Mouse (Mus musculus) liver, adult 2 months (tissue): ENCODE measurements around the gene Rabl6. TPM values are rescaled to one million over a fixed set of nuclear protein-coding genes. Genes with fewer than 3 reads are reported as not detected.

Experiments
- DNase-seq: peaks from one replicate; pipeline ENCODE4 v3.0.0-alpha.2; 2011; ENCODE audit warnings: low read depth, low spot score; ENCODE audit errors: extremely low read depth
- H3K27ac ChIP-seq: fragments of 200-500 bp; replicated peaks from 2 replicates; pipeline ENCODE4 v1.5.1; 2012; ENCODE audit warnings: low read depth, mild to moderate bottlenecking, control low read depth, inconsistent platforms, low read length; ENCODE audit not compliant: insufficient read depth
- H3K27me3 ChIP-seq: fragments of 200-500 bp; 2 replicates; pipeline ENCODE4 v1.6.1; 2012; ENCODE audit warnings: mild to moderate bottlenecking, moderate library complexity, low read length, inconsistent platforms; ENCODE audit not compliant: control insufficient read depth, insufficient read depth
- H3K36me3 ChIP-seq: fragments of 200-500 bp; 2 replicates; pipeline ENCODE4 v1.6.1; 2012; ENCODE audit warnings: low read length, inconsistent platforms; ENCODE audit not compliant: control insufficient read depth, insufficient read depth
- H3K4me1 ChIP-seq: fragments of 200-500 bp; 2 replicates; pipeline ENCODE4 v1.6.1; 2011; ENCODE audit warnings: low read length; ENCODE audit not compliant: control insufficient read depth, insufficient read depth
- H3K4me3 ChIP-seq: fragments of 200-500 bp; 2 replicates; pipeline ENCODE4 v1.5.1; 2011; ENCODE audit warnings: low read depth, mild to moderate bottlenecking, control low read depth, low read length, moderate library complexity; ENCODE audit not compliant: insufficient read depth
- H3K79me2 ChIP-seq: fragments of 200-500 bp; 2 replicates; pipeline ENCODE4 v1.6.1; 2012; ENCODE audit warnings: inconsistent platforms, mild to moderate bottlenecking, low read length, moderate library complexity; ENCODE audit not compliant: control insufficient read depth, insufficient read depth
- H3K9ac ChIP-seq: fragments of 200-500 bp; 2 replicates; pipeline ENCODE4 v1.6.1; 2012; ENCODE audit warnings: low read depth, mild to moderate bottlenecking, control low read depth, inconsistent platforms, low read length
- CTCF ChIP-seq: fragments of 200-500 bp; IDR thresholded peaks from 2 replicates; pipeline ENCODE4 v1.5.1; 2011; ENCODE audit warnings: low read depth, low read length, control low read depth
- POLR2A ChIP-seq: fragments of 200-500 bp; IDR thresholded peaks from 2 replicates; pipeline ENCODE4 v1.6.1; 2011; ENCODE audit warnings: low read length, control low read depth; ENCODE audit not compliant: insufficient read depth; ENCODE audit errors: extremely low read depth
- WGBS: fragments of 180-500 bp; shearing (Covaris S2); methylation state at CpG from one replicate; pipeline ENCODE4 v1.1.7; 2018; 5-methylcytosine and 5-hydroxymethylcytosine counted together
- polyA plus RNA-seq: library from polyadenylated mRNA; depleted of rRNA; stranded (reverse); fragments of >200 nt; gene quantifications from 2 replicates; pipeline ENCODE4 v1.2.3, GENCODE M21; 2012
- total RNA-seq: library from RNA; depleted of rRNA; stranded (reverse); fragments of >200 nt; gene quantifications from 2 replicates; pipeline ENCODE4 v1.2.3, GENCODE M21; 2014

Rabl6 gene
- total and polyA plus RNA-seq, 2 experiments, result 15.4 to 29.6 TPM

DNA sequence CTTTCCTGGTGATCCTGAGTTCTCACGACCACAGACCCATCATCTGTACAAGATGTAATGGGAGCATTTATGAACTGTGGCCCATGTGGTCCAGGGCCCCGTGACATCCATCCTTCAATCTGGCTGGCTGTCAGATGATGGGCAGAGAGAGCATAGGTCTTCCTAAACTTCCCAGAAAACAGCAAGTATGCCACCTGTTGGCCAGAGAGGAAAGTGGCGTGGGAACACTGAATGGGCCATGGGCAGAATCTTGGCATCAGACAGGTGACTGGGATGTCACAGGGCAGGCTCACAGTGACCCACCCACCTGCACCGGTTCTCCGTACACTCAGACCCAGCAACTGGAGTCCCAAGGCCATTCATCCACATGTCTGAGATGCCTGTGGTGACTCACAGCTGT is 57.1 kb downstream of the Rabl6 start:
- no peak for TF ChIP-seq POLR2A
- TF ChIP-seq CTCF, result peak; percentile 81
- Histone ChIP-seq H3K27me3 (no peaks in the 10 kb centered on the region), H3K36me3 (no peaks in the 10 kb centered on the region), H3K4me1 (no peaks in the 10 kb centered on the region), H3K79me2 (peaks cover 2% of the 10 kb centered on the region), H3K27ac (no peak overlapping the region), H3K4me3 (no peak overlapping the region), H3K9ac (no peak overlapping the region)
- DNase-seq, result peak; percentile 63
- 28% methylated on average over 5 of the region's 5 CpGs for WGBS

GRCm38 (mm10) chr2:25549021-25549991 is 59.0 kb downstream of the Rabl6 start:
- H3K36me3 ChIP-seq, result no peaks in the 10 kb centered on the region
- no peak for DNase-seq
- peaks cover 19% of the 10 kb centered on the region for H3K79me2 ChIP-seq
- H3K4me3 ChIP-seq, result no peak overlapping the region
- TF ChIP-seq CTCF, result no peak
- TF ChIP-seq POLR2A, result no peak
- H3K27ac ChIP-seq, result no peak overlapping the region
- WGBS, result 77% methylated on average over 9 of the region's 9 CpGs
- no peak overlapping the region for H3K9ac ChIP-seq
- H3K27me3 ChIP-seq, result no peaks in the 10 kb centered on the region
- H3K4me1 ChIP-seq, result peaks cover 5% of the 10 kb centered on the region

- Histone ChIP-seq H3K27me3 (no peaks in the 10 kb centered on the region), H3K4me1 (peaks cover 5% of the 10 kb centered on the region), H3K79me2 (peaks cover 24% of the 10 kb centered on the region), H3K27ac (peak within 1 kb of the TSS; percentile 80), H3K36me3 (no peaks in the 10 kb centered on the region), H3K4me3 (peak within 1 kb of the TSS; percentile 68), H3K9ac (peak within 1 kb of the TSS; percentile 80)
- TF ChIP-seq POLR2A, result peak; percentile 52; the same call in 1 of the 2 replicates
- no peak for TF ChIP-seq CTCF
- DNase-seq, result peak; percentile 94
- 2% methylated on average over 48 of the region's 48 CpGs for WGBS
Observed at GRCm38 (mm10) chr2:25546811-25547491, 61.4 kb downstream of the Rabl6 start, which contains the start of gene Traf2. Gene Traf2 (minus strand): TSS chr2:25546940.

DNA sequence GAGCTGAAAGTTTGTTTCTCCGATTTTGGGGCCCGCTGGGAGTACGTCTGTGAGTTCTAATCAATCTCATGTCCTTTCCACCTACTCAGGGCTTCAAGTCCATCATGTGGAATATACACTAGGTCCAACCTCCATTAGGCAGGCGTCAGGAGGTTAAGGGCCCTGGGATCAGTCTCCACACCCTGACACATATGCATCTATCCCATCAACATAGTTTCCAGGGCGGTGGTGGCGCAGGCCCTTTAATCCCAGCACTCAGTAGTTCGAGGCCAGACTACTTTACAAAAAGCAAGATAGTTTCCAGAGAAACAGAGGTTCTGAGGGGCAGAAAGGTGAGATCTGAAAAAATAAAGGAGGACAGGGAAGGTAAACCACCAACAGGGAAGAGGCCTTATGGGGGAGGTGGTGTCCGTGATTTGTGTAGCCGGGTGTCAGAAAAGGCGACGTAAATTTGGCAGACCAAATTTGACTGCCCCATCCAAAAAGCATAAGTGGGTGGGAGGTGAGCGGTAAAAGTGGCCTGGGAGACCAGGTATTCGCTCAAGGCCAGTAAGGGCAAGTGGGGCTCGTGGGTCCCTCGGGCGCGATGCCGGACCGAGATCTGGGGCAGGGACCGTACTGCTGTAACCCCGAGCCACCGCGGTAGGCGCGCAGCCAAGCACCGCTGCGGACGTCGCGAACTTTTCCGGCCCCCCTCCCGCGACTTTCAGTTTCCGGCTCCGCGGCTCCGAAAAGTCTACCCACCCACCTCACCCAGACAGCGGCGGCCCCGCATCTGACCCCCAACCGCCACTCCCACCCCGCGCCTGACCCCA is 62.1 kb downstream of the Rabl6 start:
- Histone ChIP-seq H3K27me3 (no peaks in the 10 kb centered on the region), H3K27ac (peak overlapping the region; percentile 80), H3K4me1 (peaks cover 5% of the 10 kb centered on the region), H3K9ac (peak overlapping the region; percentile 80), H3K36me3 (no peaks in the 10 kb centered on the region), H3K79me2 (peaks cover 24% of the 10 kb centered on the region), H3K4me3 (peak overlapping the region; percentile 68)
- TF ChIP-seq POLR2A (no peak), CTCF (no peak)
- DNase-seq, result peak; percentile 52
- 2% methylated on average over 43 of the region's 43 CpGs for WGBS

GRCm38 (mm10) chr2:25541644-25542367 is 66.5 kb downstream of the Rabl6 start:
- Histone ChIP-seq H3K36me3 (peaks cover 10% of the 10 kb centered on the region), H3K27me3 (no peaks in the 10 kb centered on the region), H3K27ac (no peak overlapping the region), H3K4me1 (peaks cover 5% of the 10 kb centered on the region), H3K79me2 (peaks cover 24% of the 10 kb centered on the region), H3K9ac (no peak overlapping the region), H3K4me3 (no peak overlapping the region)
- TF ChIP-seq POLR2A, result no peak
- WGBS, result 84% methylated on average over 10 of the region's 10 CpGs
- no peak for DNase-seq
